Mouse (Mus musculus) T-helper 1 cell (primary cell): ENCODE measurements around the gene Srpr.

ENCODE experiments used
- in situ Hi-C: fragments of 300-600 bp; cut with MboI, MseI; formaldehyde crosslinking; loops from one replicate; pipeline ENCODE4 v1.15.1; 2025; ENCODE audit warnings: high pct_unique_total_duplicates

Gene Srpr

GRCm38 (mm10) chr9:35187351-35187903, 12.5 kb upstream of the Srpr start:
- in situ Hi-C loops: no loop called here

GRCm38 (mm10) chr9:35188700-35189099, 11.3 kb upstream of the Srpr start:
- in situ Hi-C loops: no loop called here

- in situ Hi-C loops: no loop called here
These were observed 6.9 kb upstream of the Srpr start for GRCm38 (mm10) chr9:35192983-35193542.

- in situ Hi-C loops: no loop called here
These were observed 5.9 kb upstream of the Srpr start for GRCm38 (mm10) chr9:35194048-35194447.

GRCm38 (mm10) chr9:35197625-35198024, 2.4 kb upstream of the Srpr start:
- in situ Hi-C loops: no loop called here

DNA sequence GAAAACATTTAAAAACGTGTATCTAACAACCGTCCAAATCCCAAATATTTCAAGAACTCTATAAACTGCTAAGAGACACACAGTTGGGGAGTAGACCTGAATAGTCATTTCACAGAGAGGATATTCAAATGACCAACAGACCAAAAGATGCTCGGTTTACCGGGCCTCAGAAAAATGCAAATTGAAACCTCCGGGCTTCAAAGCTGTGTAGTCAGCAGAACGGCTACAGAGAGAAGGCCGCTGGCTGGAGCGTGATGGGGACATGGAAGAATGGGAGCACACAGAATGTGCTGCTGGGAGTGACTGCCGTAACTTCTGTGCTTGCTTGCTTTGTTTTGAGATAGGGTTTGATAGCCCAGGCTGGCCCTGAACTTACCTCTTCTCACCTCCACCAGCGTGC, 1.6 kb upstream of the Srpr start:
- in situ Hi-C loops: no loop called here

- in situ Hi-C loops: no loop called here
These were observed 817 bp upstream of the Srpr start for GRCm38 (mm10) chr9:35198945-35199771.

- in situ Hi-C loops: loop anchor here (25.0 kb wide), 1 partner anchor 1562 kb away; the partner anchor contains the start of gene Stt3a
These were observed 620 bp downstream of the Srpr start for GRCm38 (mm10) chr9:35200529-35201060.

- in situ Hi-C loops: loop anchor here (25.0 kb wide), 1 partner anchor 1559 kb away; the partner anchor contains the start of gene Stt3a
These were observed 3.6 kb downstream of the Srpr start for GRCm38 (mm10) chr9:35203536-35203935.

GRCm38 (mm10) chr9:35204421-35204820, 4.4 kb downstream of the Srpr start:
- in situ Hi-C loops: loop anchor here (25.0 kb wide), 1 partner anchor 1558 kb away; the partner anchor contains the start of gene Stt3a

GRCm38 (mm10) chr9:35210542-35211474, 10.8 kb downstream of the Srpr start, which contains the start of gene Foxred1:
Gene Foxred1, minus strand, starts transcription at chr9:35211055.
- in situ Hi-C loops: loop anchor here (5.0 to 25.0 kb wide), 3 partner anchors 54 to 1551 kb away; partner anchors contain the start of genes Fam118b, Rpusd4 and Stt3a

GRCm38 (mm10) chr9:35211573-35212511, 11.9 kb downstream of the Srpr start:
- in situ Hi-C loops: loop anchor here (5.0 to 25.0 kb wide), 3 partner anchors 53 to 1550 kb away; partner anchors contain the start of genes Fam118b, Rpusd4 and Stt3a

GRCm38 (mm10) chr9:35217963-35218362, 18.0 kb downstream of the Srpr start:
- in situ Hi-C loops: loop anchor here (10.0 to 25.0 kb wide), 2 partner anchors 47 to 1544 kb away; partner anchors contain the start of genes Fam118b, Rpusd4 and Stt3a

GRCm38 (mm10) chr9:35223466-35223865, 23.5 kb downstream of the Srpr start:
- in situ Hi-C loops: loop anchor here (25.0 kb wide), 1 partner anchor 1539 kb away; the partner anchor contains the start of gene Stt3a

DNA sequence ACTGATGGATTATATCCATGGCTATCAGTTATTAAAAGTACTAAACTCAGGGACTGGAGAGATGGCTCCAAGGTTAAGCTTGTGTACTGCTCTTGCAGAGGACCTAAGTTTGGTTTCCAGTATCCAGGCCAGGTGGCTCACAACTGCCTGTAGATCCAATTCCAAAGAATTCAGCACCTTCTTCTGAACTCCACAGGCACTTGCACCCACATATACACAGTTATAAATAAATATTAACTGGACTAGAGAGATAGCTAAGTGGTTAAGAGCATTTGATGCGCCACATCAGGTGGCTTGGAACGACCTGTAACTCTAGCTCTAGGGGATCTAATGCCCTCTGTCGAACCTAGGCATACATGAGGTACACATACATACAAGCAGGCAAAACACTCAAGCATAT, 28.7 kb downstream of the Srpr start:
- in situ Hi-C loops: no loop called here

DNA sequence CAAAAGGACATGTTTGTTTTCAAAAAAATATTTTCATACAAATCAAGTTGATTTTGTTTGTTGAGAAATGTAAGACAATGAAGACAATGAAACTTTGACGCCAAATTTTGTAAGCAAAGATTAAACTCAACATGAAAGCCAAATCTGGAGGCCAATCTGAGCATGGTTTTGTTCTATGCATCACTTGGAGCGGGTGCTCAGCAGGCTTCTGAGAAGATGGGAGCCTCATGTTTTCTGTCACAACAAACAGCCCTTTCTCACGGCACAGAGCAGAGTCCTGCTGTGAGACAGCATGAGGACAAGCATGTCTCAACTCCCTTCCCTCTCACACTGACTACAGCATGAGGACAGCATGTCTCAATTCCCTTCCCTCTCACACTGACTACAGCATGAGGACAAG, 36.0 kb downstream of the Srpr start:
- in situ Hi-C loops: loop anchor here (10.0 kb wide), 1 partner anchor 241 kb away; no protein-coding TSS in a partner anchor

DNA sequence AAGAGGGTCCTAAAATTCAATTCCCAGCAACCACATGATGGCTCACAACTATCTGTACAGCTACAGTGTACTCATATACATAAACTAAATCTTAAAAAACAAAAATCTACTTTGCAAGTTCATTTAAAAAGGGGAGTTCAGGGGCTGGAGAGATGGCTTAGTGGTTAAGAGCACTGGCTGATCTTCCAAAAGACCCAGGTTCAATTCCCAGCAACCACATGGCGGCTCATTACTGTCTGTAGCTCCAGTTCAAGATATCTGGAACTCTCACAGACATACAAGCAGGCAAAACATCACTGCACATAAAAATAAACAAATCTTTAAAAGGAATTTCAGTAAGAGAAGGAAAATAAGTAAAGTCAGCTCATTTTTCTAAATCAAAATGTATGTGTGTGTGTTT, 38.4 kb downstream of the Srpr start:
- in situ Hi-C loops: loop anchor here (10.0 kb wide), 1 partner anchor 244 kb away; no protein-coding TSS in a partner anchor

DNA sequence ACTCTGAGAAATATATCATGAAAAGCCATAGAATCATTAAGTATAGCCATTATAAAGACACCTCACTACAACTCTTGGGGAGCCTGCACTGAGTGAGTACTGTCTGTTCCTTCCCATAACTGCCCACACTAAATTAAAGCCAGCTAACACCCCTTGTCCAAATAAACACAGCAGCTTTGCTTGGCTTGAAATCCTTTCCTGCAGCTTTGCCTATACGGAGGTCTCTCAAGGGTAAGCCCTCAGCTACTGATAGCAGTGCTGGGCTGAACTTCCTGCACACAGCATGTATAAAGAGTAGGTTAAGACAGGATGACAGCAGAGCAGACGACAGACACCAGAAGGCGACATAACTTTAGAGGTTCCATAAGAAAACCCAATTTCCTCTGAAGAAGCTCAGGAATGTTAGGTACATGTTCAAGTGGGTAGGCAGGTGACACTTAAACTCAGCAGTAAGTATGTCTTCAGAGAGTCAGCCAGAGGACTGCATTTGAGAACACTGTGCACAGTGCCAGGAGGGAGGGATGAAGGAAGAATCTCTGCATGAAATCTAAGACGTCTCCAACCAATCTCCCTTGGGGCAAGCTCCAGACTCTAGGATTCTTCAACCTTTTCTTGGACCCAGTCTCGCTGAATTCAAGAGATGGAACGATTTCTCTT, 39.1 kb downstream of the Srpr start:
- in situ Hi-C loops: loop anchor here (10.0 kb wide), 1 partner anchor 244 kb away; no protein-coding TSS in a partner anchor

DNA sequence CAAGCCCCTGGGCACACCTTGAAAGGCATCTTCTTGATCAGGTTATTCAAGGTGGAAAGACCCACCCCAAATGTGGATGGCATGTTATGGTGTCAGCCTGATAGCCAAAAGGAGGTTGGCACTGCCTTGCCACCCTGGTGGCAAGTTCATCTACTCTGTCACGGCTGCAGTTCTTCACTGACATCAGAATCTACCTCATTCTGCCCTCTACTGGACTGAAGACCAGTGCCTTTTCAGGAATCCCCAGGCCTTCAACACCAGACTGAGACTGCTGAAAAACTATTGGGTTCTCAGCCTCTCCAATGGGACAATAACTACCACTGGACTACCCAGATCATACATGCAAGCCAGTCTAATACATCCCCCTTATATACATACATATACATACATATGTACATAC, 39.8 kb downstream of the Srpr start:
- in situ Hi-C loops: loop anchor here (10.0 kb wide), 1 partner anchor 245 kb away; no protein-coding TSS in a partner anchor
